Mouse (Mus musculus) frontal cortex, adult 2 months (tissue): Measurements from ENCODE around the gene Kcnj4. TPM values are rescaled to one million over a fixed set of nuclear protein-coding genes. Genes with fewer than 3 reads are reported as not detected.

ENCODE experiments used
- DNase-seq, 2 experiments: peaks; one replicate each; pipeline ENCODE4 v3.0.0; 2022; ENCODE audit warnings: low spot score in 1 of 2; ENCODE audit errors: extremely low spot score in 1 of 2
- polyA plus RNA-seq: library from polyadenylated mRNA; depleted of rRNA; stranded (reverse); fragments of >200 nt; gene quantifications from 2 replicates; pipeline ENCODE4 v1.2.3, GENCODE M21; 2012

The Kcnj4 gene
- polyA plus RNA-seq, 1 experiment, result 176 TPM

- DNase-seq, result no peak
These were observed 8.9 kb upstream of the Kcnj4 start for GRCm38 (mm10) chr15:79513940-79514339.

- DNase-seq, result peak in 1 of 2 experiments; percentile 89
These were observed 6.7 kb upstream of the Kcnj4 start for GRCm38 (mm10) chr15:79511553-79512320.

GRCm38 (mm10) chr15:79510425-79510824 lies 5.4 kb upstream of the Kcnj4 start:
- peak in 1 of 2 experiments; percentile 40 for DNase-seq

- peak; percentile 71 to 77 for DNase-seq
These were observed 5.0 kb upstream of the Kcnj4 start for GRCm38 (mm10) chr15:79509998-79510397.

GRCm38 (mm10) chr15:79507055-79507828 lies 2.2 kb upstream of the Kcnj4 start:
- DNase-seq, result peak in 1 of 2 experiments; percentile 60

GRCm38 (mm10) chr15:79506460-79506859 lies 1.4 kb upstream of the Kcnj4 start:
- peak in 1 of 2 experiments; percentile 54 for DNase-seq

- peak in 1 of 2 experiments; percentile 86 for DNase-seq
These were observed 709 bp upstream of the Kcnj4 start for GRCm38 (mm10) chr15:79505616-79506283.

GRCm38 (mm10) chr15:79503438-79503837 lies 1.6 kb downstream of the Kcnj4 start:
- DNase-seq, result no peak

- DNase-seq, result peak in 1 of 2 experiments; percentile 79
These were observed 2.1 kb downstream of the Kcnj4 start for GRCm38 (mm10) chr15:79502891-79503341.

GRCm38 (mm10) chr15:79500110-79500509 lies 4.9 kb downstream of the Kcnj4 start:
- no peak for DNase-seq

GRCm38 (mm10) chr15:79493527-79493926 lies 11.5 kb downstream of the Kcnj4 start:
- DNase-seq, result peak in 1 of 2 experiments; percentile 69

GRCm38 (mm10) chr15:79489463-79489862 lies 15.6 kb downstream of the Kcnj4 start:
- DNase-seq, result no peak

GRCm38 (mm10) chr15:79481181-79481688 lies 23.8 kb downstream of the Kcnj4 start:
- peak; percentile 75 to 81 for DNase-seq

GRCm38 (mm10) chr15:79477227-79477626 lies 27.8 kb downstream of the Kcnj4 start:
- DNase-seq, result no peak

GRCm38 (mm10) chr15:79473638-79474355 lies 31.2 kb downstream of the Kcnj4 start:
- peak in 1 of 2 experiments; percentile 59 for DNase-seq

GRCm38 (mm10) chr15:79473042-79473441 lies 32.0 kb downstream of the Kcnj4 start:
- DNase-seq, result no peak

- no peak for DNase-seq
These were observed 33.9 kb downstream of the Kcnj4 start for GRCm38 (mm10) chr15:79471095-79471494.

- no peak for DNase-seq
These were observed 34.5 kb downstream of the Kcnj4 start for GRCm38 (mm10) chr15:79470583-79470982.

- DNase-seq, result no peak
These were observed 35.5 kb downstream of the Kcnj4 start for GRCm38 (mm10) chr15:79469577-79469976.
